Mouse (Mus musculus) embryonic fibroblast, embryonic 13.5 days (primary cell): ENCODE results near the gene Atxn7l3. TPM values are rescaled to one million over a fixed set of nuclear protein-coding genes. Genes with fewer than 3 reads are reported as not detected.
A peak's percentile ranks its signal among the peaks of the same experiment; 100 is the strongest.

Source experiments
- H3K27ac ChIP-seq: 2 replicates; pipeline ENCODE4 v1.5.1; 2012; ENCODE audit warnings: low read length, control low read depth, inconsistent platforms; ENCODE audit not compliant: insufficient read depth
- H3K4me1 ChIP-seq: 2 replicates; pipeline ENCODE4 v1.6.1; 2011; ENCODE audit warnings: low read length; ENCODE audit not compliant: control insufficient read depth, insufficient read depth
- H3K4me3 ChIP-seq: 2 replicates; pipeline ENCODE4 v1.5.1; 2011; ENCODE audit warnings: mild to moderate bottlenecking, control low read depth, low read length; ENCODE audit not compliant: insufficient read depth
- CTCF ChIP-seq: IDR thresholded peaks from 2 replicates; pipeline ENCODE4 v1.5.1; 2011; ENCODE audit warnings: mild to moderate bottlenecking, control low read depth, low read length, moderate library complexity, borderline replicate concordance; ENCODE audit not compliant: insufficient read depth
- POLR2A ChIP-seq: IDR thresholded peaks from 2 replicates; pipeline ENCODE4 v1.6.1; 2011; ENCODE audit warnings: low read depth, mild to moderate bottlenecking, control low read depth, low read length, moderate library complexity
- polyA plus RNA-seq: library from polyadenylated mRNA; stranded (reverse); fragments of >200 nt; gene quantifications from 2 replicates; pipeline ENCODE4 v1.2.4, GENCODE M21; 2011; ENCODE audit warnings: low read depth; ENCODE audit not compliant: missing spikeins, insufficient read length

The Atxn7l3 gene
- 50.7 and 55.6 TPM in 2 replicates for polyA plus RNA-seq

DNA sequence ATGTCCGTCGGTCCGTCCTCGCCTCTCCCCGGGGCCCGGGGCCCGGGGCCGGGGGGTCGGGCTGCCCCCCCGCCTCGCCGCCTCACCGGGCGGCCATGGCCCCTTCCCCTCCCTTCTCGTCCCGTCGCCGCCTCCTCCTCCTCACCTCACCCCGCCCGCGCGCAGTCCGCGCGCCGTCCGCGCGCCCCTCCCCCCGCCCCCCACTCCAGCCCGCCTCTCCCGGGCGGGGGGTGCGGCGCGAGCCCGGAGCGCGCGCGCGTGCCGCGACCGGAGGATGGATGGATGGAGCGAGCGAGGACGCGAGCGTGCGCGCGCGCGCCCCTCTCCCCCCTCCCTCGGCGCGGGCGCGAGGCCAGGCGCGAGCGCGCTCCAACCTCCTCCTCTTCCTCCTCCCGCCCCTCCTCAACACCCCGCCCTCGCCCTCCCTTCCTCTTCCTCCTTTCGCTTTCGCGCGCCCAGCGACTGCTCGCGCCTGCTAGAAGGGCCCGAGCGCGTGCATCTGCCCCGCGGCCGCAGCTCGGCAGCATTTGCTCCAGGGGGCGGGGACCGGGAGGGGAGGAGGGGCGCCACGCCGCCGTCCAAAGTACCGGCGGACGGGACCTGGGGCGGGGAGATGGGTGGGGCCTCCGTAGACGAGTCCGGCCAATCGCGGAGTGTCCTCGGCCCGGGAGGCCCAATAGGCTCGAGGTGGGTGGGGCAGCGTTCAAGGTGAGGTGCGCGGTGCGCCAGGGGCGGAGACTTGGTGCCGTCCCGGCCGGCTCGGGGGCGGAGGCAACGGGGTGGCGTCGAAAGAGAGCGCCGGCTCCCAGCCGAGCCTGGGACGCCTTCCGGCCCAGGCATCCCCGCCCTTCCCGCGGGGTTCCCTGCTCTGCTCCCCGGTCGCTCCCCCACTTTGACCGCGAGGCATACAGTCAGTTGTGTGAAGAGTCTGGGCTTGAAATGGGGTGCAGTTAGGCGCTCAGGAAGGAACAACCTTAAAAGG is at the start of gene Atxn7l3:
Atxn7l3 (minus strand) TSS at position 141 of the 982 bp plus-strand sequence.
- no peaks in the 10 kb centered on the region for H3K4me1 ChIP-seq
- H3K27ac ChIP-seq: peak within 1 kb of the TSS; percentile 96
- TF ChIP-seq POLR2A: peak; percentile 91
- TF ChIP-seq CTCF: no peak
- H3K4me3 ChIP-seq: peak within 1 kb of the TSS; percentile 80

DNA sequence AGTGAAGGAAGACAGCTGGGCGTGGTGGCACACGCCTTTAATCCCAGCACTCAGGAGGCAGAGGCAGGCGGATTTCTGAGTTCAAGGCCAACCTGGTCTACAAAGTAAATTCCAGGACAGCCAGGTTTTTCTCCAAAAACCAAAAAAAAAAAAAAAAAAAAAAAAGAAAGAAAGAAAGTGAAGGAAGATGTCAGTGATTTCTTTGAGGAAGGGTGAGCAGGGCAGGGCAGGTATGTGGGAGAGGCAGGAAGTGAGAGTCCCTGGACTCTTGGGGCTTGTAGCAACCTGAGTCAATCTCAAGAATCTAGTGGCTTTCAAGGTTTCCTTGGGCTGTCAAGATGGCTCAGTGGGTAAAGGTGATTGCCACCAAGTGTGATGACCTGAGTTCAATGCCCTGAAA is 48.0 kb upstream of the Atxn7l3 start:
- no peak for TF ChIP-seq CTCF
- no peak for TF ChIP-seq POLR2A
- no peaks in the 10 kb centered on the region for H3K4me1 ChIP-seq
- no peak overlapping the region for H3K27ac ChIP-seq

DNA sequence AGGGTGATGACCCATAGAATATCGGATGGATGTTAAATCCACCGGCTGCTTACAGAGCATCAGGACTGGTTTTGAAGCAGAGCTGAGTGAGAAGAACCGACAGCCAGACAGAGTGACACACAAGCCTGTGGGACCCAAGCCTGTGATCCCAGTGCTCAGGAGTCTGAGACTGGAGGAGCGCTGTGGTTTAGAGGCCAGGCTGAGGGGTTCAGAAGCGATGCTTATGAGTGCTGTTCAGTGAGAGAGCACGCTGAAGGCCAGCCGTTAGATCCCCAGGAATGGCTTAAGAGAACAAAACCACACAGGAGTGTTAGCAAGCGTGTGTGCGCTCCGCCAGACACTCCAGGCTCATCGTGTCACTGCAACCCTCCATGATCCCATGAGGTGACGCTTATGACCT is 46.3 kb upstream of the Atxn7l3 start:
- H3K4me1 ChIP-seq: no peaks in the 10 kb centered on the region
- no peak overlapping the region for H3K27ac ChIP-seq
- H3K4me3 ChIP-seq: no peak overlapping the region
- TF ChIP-seq POLR2A (no peak), CTCF (no peak)

More for the DNA sequence above, 48.0 kb upstream of the Atxn7l3 start:
- no peak overlapping the region for H3K4me3 ChIP-seq

DNA sequence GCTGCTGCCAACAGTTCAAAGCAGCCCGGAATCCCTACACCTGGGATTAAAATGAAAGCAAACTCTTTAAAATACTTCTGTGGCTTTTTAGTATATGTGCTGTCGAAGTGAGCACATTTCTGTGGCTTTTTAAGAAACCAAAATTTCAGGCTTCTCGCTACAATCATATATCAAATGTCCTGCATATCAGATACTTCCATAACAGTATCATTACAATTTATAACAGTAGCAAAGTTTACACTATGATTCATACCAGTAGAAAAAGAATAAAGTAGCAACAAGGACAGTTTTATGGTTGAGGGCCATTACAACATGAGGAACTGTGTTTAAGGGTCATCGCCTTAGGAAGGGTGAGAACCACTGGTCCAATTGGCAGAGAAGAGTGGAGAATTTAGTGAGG is 44.7 kb upstream of the Atxn7l3 start:
- Histone ChIP-seq H3K27ac (no peak overlapping the region), H3K4me1 (no peaks in the 10 kb centered on the region), H3K4me3 (no peak overlapping the region)
- TF ChIP-seq POLR2A: no peak
- TF ChIP-seq CTCF: no peak

DNA sequence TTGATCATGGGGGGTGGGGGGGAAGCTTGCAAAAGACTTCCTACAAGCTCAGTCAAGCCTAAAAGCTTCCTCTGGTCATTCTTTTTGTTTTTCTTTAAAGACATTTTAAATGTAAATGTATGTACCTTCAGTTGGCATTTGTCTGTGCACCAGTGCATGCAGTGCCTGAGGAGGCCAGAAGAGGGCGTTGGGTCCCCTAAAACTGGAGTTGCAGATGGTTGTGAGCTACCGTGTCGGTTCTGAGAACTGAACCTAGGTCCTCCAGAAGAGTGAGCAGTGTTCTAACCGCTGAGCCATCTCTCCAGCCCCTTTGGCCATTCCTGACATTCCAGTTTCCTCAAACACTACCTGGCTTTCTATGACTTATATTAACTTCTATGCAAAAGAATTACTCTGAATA is 43.2 kb upstream of the Atxn7l3 start:
- no peaks in the 10 kb centered on the region for H3K4me1 ChIP-seq
- no peak overlapping the region for H3K4me3 ChIP-seq
- TF ChIP-seq CTCF (no peak), POLR2A (no peak)
- H3K27ac ChIP-seq: no peak overlapping the region

DNA sequence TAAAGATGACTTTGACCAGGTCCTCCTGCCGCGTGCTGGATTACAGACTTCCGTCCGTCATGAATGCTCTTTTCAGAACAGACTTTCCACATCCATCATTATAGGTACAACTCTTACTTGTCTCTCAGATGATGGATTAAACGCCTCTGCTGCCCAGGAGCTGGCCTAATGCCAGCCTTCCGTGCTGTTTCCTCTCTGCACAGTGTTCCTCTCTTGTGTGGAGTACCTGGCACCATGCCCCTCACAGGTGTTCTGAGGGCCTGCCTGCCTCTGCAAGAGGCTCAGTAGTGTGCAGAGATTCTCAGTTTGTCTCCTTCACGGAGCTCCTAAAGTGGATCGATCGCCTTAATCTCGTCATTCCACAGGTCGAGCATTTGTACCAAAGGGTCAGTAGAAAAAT is 42.8 kb upstream of the Atxn7l3 start:
- H3K4me3 ChIP-seq: no peak overlapping the region
- no peak overlapping the region for H3K27ac ChIP-seq
- no peaks in the 10 kb centered on the region for H3K4me1 ChIP-seq
- TF ChIP-seq CTCF (no peak), POLR2A (no peak)

DNA sequence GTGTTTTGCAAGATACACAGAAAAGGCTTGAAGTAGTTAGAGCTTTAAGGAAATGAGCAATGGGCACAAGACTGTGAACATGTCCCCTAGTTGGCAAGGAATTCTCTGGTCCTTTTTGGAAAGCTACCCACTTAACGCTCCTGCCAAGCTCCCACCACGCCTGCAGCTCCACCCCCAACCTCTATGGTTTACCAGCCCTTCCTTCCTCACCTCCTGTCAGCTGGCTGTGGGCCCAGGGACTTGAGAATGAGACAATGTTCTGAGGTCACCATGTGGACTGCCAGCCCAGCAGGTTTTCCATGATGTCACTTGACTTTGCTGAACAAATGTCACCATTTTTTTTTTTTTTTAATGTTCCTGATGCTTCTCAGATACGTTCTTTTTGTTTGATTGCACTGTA is 42.1 kb upstream of the Atxn7l3 start:
- Histone ChIP-seq H3K27ac (no peak overlapping the region), H3K4me1 (no peaks in the 10 kb centered on the region), H3K4me3 (no peak overlapping the region)
- no peak for TF ChIP-seq POLR2A
- no peak for TF ChIP-seq CTCF

DNA sequence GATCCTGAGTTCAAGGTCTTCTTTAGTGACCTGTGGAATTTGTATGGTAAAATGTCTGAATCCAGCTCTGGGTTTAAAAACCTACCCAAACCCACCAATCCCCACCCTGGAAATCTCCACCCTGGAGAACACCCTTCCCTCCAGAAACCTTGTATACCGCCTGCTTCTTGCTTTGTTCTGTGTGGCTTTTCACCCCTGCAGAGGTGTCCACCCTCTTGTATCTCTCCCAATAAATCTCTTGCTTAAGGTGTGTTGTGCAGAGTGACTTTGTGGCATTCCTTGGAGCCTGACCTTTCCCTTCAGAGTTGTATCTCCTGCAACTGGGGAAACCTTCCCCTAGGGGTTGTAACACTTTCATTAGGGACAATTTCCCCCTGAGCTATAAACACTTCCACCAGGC is 41.5 kb upstream of the Atxn7l3 start:
- no peaks in the 10 kb centered on the region for H3K4me1 ChIP-seq
- no peak overlapping the region for H3K27ac ChIP-seq
- no peak overlapping the region for H3K4me3 ChIP-seq
- TF ChIP-seq POLR2A (no peak), CTCF (no peak)

DNA sequence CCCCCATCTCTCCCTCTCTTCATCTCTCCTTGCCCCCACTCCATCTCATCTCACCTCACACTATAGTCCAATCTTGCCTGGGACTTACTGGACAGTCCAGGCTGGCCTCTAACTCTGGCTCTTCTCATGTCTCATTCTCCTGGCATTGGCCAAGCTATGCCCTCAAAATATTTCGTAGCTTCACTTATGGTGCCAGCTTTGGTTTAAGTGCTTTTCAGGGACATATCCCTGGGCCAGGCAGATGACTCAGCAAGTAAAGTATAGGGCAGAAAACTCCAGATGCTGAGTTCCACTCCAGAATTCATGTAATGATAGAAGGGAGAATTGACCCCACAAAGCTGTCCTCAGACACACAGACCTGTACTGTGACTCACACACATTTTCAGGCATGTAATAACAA is 39.8 kb upstream of the Atxn7l3 start:
- Histone ChIP-seq H3K27ac (no peak overlapping the region), H3K4me1 (no peaks in the 10 kb centered on the region), H3K4me3 (no peak overlapping the region)
- TF ChIP-seq CTCF: no peak
- no peak for TF ChIP-seq POLR2A

DNA sequence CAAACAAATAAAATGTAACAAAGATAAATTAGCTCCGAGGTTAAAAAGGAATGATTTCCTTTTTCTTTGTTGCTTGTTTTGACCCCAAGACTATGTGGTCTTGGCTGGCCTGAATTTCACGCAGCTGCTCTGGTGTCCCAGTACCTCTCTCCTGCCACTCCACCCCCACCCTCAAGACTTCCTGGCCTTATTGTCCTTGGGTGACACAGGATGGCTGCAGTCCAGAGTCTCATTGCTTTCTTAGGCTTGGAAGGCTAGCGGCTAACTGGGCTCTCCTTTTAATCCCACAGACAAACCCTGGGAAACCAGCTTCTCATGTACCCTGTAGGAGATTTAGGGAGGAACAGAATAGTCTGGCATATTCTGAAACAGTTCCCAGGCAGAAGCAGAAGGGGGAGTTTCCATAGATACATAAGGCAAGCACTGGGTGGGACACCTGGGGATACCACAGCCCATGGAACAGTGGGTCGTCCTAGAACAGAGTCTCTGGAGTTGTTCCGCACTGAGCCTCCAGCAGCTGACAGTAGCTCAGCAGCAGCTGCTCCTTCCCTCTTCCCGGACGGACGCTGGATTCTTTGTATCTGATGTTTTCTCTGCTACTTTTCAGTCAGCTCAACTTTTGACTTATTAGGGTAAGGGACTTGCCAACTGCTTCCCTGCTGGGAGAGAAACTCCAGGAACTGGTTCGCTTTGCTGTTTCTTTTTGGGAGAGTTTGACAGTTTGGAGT is 38.7 kb upstream of the Atxn7l3 start:
- Histone ChIP-seq H3K4me3 (no peak overlapping the region), H3K27ac (no peak overlapping the region), H3K4me1 (no peaks in the 10 kb centered on the region)
- no peak for TF ChIP-seq CTCF
- no peak for TF ChIP-seq POLR2A
